Mouse (Mus musculus): ENCODE results near the gene Nr2f6.
"Not testable (repeated sequence)": the region's sequence is repeated elsewhere in the genome, so short reads cannot be mapped to it uniquely, and the experiment has no call there.

Gene Nr2f6

DNA sequence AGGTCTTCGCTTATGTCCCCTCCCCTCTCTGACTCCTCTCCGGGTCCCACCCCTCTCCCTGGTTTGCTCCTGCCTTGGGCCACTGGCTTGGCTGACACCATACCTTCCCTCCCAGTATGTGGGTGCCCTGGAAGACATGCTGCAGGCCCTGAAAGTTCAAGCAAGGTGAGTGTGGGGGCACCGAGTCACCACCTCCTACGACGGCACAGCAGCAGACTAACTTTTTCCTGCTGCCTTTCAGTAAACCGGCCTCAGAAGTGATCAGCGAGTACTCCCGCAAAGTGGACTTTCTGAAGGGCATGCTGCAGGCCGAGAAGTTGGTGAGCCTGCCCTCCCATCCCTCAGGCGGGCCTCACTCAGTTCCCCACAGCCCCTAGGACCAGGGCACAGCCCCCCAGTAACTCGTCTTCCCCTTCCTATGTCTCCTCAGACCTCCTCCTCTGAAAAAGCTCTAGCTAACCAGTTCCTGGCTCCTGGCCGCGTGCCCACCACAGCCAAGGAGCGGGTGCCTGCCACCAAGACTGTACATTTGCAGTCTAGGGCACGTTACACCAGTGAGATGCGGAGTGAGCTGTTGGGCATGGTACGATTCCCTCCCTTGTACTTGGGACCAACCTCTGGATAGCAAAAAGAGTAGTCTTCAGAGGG is 14.1 kb downstream of the Nr2f6 start:
- DNase-seq (ENCODE audit: low spot score): peak; percentile 57

DNA sequence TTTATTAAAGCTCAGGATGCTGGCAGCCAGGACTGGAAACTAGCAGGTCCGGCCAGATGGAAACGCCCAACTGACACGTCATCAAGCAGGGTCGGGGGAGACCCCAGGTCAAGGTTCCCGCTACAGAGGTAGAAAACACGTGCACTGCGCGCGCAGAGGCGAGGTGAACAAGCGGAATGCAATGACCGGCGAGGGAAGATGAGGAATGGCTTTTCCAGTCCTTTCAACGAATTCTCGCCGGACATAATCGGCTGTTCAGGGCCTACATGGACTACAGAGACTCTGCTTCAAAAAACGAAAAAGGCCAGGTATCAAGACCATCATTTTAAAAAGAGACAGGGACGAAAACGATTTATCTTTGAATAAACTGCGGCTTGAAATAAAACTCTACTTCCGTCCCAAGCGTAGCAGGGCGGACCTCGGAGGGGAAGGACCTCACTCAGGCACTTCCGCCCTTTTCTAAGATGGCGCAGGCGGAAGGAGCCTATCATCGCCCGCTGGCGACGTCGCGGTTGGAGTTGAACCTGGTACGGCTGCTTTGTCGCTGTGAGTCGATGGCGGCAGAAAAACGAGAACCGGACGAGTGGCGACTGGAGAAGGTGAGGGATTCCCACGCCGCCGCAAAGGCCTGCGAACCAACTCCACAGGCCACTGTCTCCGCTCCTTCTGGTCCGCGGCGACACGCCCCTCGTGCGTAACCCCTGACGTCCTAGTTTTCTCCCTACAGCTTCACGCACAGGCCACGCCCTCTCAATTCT is 14.8 kb downstream of the Nr2f6 start, which contains the start of gene Use1:
Gene Use1 (plus strand): TSS at position 78 of the 758 bp plus-strand sequence.
- peak; percentile 95 for DNase-seq (ENCODE audit: low spot score)

DNA sequence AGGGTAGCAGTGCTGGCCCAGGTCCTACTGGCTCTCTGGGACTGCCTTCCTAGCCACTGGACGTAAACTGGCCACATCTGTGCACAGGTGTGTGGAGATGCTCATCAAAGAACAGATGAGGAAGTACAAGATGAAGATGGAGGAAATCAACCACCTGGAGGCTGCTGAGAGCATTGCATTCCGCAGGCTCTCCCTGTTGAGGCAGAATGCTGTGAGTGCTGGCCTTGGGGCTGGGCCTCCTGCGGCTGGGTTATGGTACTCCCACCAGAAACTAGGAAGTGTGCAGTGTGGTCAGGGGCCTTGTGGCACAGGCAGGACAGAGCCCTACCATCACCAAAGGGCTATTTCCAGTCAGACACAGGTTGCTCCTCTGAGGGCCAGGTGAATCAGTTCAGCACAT is 23.7 kb downstream of the Nr2f6 start:
- no peak for DNase-seq (ENCODE audit: low spot score)

DNA sequence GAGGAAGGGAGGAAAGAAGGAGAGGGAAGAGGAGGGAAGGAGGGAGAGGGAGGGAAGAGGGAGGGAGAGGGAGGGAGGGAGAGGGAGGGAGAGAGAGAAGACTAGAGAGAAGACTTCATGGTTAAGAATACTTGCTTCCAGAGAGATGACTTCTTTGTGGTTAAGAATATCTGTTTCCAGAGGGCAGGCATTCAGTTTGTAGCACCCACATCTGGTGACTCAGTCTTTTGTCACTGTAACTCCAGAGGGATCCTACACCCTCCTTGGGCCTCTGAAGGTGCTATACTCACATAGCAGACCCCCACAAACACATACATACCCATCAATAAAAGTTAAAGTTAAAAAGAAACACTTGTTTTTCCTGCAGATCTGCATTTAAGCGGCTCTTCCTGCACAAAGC is 30.2 kb downstream of the Nr2f6 start:
- DNase-seq (ENCODE audit: low spot score): no peak

DNA sequence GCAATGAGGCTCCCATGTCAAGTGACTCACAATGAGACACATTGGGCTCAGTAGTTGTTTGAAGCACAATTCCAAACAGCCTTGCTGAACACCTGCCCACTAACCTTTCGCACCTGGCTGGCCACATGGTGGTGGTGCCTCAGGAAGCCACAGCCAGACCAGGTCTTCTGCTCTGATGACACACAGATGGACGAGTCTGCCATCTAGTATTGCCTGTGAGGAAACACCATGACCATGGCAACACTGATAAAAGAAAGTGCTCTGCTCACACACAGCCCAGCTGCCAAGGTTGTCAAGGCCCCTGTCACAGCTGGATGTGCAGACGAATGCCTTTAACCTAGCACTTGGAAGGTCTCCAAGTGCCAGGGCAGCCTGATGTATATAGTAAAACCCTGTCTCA is 30.6 kb downstream of the Nr2f6 start:
- DNase-seq (ENCODE audit: low spot score): peak; percentile 80

DNA sequence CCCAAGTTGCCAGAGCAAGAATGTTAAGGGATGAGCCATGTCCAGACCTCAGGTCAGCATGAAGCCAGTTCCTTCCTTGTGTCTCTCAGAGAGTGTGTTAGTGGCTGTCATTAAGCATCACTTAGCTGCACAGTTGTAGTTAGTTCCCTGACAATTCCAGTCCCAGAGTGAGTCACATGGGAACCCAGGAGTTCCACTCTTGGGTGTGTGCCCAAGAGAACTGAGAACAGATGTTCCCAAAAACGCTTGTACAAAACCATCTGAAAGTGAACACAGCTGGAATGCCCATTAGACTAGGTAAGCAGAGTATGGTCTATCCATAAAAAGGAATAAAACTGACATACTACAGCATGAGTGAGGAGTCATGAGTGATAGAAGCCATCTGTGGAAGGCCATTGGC is 35.2 kb downstream of the Nr2f6 start:
- no peak for DNase-seq (ENCODE audit: low spot score)

DNA sequence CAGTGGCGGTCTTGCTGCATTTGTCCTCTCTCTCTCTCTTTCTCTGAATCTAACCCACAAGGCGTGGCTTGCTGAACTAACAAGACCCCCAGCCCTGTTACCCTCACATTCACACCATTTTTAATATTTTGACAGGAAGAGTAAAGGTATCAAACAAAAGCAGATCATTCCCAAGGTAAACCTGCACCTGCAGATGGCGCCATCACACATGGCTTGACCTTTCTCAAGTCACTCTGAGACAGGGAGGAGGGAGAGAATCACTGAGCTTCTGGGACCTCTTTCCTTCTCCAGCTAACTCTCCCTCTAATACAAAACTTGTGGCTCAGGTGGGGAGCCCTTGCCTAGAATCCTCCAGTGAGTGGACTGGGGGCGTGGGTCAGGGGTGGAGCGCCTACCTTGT is 41.1 kb downstream of the Nr2f6 start:
- peak; percentile 72 for DNase-seq (ENCODE audit: low spot score)

DNA sequence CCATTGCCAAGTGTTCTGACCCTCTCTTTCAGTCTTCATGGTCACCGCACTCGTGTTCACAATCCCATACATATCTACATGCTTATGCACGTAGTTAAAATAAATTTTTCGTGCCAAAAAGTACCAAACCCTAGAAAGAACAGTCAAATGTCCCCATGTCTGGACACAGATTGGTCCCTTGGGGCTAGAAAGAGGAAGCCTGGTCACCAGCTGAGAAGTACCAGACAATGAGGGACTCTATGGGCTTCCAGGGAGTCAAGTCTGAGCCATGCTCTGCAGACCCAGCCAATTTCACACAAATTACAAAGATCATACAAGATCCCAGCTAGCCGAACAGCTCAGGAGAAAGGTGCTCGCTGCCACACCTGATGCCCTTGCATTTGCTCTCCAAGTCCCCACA is 43.9 kb downstream of the Nr2f6 start:
- DNase-seq (ENCODE audit: low spot score): not testable (repeated sequence)

DNA sequence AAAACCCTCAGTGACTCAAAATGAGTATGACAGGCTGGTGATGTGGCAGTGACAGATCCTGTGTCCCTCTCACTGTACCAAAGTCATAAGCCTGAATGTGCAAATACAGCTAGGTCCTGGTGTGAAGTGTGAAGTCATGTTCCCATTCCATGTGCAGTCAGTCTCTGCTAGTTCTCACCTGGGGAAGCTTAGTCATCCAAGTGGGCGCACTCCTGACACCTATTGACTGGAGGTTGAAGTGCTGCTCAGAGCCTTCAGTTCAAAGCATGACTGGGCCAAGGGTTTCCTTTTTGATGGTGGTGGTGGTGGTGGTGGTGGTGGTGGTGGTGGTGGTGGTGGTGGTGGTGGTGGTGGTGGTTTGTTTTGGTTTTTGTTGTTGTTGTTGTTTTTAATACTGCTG is 56.9 kb downstream of the Nr2f6 start:
- DNase-seq (ENCODE audit: low spot score): peak; percentile 31
